Mouse (Mus musculus) lung, postnatal 0 days (tissue): ENCODE measurements at regions not wholly inside any gene's neighbourhood (a gene's known extent, or its start where the extent isn't known, plus 50 kb on each side); places are given as distances from the start of the nearest gene placed in this dataset.

Source experiments
- CTCF ChIP-seq: IDR thresholded peaks from 2 replicates; pipeline ENCODE4 v1.5.1; 2016; ENCODE audit warnings: antibody characterized with exemption, mild to moderate bottlenecking
- EP300 ChIP-seq: IDR thresholded peaks from 2 replicates; pipeline ENCODE4 v1.6.1; 2016; ENCODE audit warnings: antibody characterized with exemption, mild to moderate bottlenecking, control low read depth

GRCm38 (mm10) chr12:106524411-106524810 lies 514.4 kb downstream of the Vrk1 start:
- TF ChIP-seq CTCF: no peak
- no peak for TF ChIP-seq EP300
